Mouse (Mus musculus): ENCODE measurements around the gene Osgepl1. TPM values are rescaled to one million over a fixed set of nuclear protein-coding genes. Genes with fewer than 3 reads are reported as not detected.
A peak's percentile ranks its signal among the peaks of the same experiment; 100 is the strongest.
"Not testable (repeated sequence)": the region's sequence is repeated elsewhere in the genome, so short reads cannot be mapped to it uniquely, and the experiment has no call there.

Gene Osgepl1
- total RNA-seq (2021) = 10 to 100 TPM; 15.2 to 17.2 TPM

DNA sequence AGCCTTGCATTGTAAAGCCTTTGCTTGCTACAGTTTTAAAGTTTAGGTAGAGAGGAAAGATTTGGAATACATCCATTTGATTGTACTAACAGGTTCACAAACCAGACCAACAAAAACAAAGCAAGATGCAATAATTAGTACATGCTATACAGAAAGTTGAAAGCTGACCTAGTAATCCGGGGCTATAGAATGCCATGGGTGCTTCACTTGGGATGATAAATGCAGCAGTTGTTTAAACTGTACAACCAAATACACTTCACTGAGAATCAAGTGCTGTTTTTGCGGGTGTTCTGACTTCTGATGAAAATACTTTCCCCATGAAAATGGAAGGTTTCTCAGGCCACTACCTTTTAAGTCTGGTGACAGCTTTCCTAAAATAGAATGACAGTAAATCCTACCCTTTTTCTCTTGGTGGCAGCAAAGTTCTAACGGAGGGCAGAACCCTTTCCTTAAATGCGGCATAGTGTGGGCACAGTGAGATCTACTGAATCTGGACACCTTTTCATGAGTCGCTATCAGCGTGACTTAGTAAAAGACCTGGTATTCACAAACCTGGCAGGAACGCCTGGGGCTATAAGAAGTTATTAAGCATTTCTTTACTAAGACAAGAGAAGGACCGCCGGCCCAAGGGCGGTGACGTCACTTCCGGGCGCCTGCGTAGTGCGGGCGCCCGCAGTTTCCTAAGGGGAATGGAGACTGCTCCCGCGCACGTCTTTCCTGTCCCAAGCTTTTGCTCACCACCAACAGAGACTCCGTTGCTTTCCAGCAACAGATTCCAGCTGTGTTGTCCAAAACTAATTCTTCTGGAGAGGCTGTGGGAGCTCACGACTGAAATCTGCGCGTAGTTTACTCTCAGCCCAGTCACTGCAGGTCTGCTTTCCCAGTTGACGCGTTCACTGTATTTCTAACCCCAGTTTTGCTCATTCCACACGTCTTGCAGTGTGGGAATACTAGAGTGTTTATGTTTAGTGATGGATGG lies at the start of gene Osgepl1:
Osgepl1 (plus strand) TSS at position 636 of the 979 bp plus-strand sequence.
- intact Hi-C loops (cut with DNase I) = no loop called here
- DNase-seq = peak; percentile 88

DNA sequence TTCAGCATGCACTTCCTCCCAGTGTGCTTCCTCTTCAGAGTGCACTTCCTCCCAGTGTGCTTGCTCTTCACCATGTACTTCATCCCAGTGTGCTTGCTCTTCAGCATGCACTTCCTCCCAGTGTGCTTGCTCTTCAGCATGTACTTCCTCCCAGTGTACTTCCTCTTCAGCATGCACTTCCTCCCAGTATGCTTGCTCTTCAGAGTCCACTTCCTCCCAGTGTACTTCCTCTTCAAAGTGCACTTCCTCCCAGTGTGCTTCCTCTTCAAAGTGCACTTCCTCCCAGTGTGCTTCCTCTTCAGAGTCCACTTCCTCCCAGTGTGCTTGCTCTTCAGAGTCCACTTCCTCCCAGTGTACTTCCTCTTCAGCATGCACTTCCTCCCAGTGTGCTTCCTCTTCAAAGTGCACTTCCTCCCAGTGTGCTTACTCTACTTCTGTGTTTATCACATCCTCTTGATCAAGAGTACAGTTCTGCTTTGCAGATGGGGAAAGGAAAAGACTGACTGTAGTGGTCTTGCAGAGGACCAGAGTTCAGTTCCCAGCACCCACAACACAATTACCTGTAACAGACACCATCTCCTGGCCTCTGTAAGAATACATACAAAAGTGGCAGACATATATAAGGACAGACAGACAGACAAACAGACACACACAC lies 48.3 kb upstream of the Osgepl1 start:
- DNase-seq; intact Hi-C loops (cut with DNase I): not testable (repeated sequence)

GRCm38 (mm10) chr1:53269901-53270300 lies 43.5 kb upstream of the Osgepl1 start:
- intact Hi-C loops (cut with DNase I) = loop anchor here (5.0 to 10.0 kb wide), 3 partner anchors 218 to 975 kb away; no protein-coding TSS in a partner anchor
- no peak for DNase-seq

GRCm38 (mm10) chr1:53272646-53273045 lies 40.8 kb upstream of the Osgepl1 start:
- peak; percentile 45 for DNase-seq
- intact Hi-C loops (cut with DNase I) = loop anchor here (5.0 to 10.0 kb wide), 3 partner anchors 220 to 978 kb away; no protein-coding TSS in a partner anchor

DNA sequence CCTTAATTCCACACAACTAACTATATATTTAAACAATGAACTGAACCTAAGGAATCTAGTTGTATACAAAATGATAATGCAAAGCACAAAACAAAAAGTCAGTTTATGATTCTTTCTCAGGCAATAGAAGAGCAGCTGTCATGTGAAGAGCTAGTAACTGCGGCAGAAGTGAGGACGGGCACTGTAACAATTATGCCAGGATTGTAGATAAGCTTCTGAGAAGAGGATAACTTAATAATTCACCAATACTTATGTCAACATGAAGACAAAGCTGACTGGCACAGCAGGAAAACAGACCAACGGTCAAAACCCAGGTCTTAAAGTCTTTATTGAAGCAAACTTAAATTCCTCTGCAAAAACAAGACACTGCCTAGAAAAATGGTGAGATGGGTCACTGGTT lies 22.2 kb upstream of the Osgepl1 start:
- no peak for DNase-seq
- intact Hi-C loops (cut with DNase I) = no loop called here

DNA sequence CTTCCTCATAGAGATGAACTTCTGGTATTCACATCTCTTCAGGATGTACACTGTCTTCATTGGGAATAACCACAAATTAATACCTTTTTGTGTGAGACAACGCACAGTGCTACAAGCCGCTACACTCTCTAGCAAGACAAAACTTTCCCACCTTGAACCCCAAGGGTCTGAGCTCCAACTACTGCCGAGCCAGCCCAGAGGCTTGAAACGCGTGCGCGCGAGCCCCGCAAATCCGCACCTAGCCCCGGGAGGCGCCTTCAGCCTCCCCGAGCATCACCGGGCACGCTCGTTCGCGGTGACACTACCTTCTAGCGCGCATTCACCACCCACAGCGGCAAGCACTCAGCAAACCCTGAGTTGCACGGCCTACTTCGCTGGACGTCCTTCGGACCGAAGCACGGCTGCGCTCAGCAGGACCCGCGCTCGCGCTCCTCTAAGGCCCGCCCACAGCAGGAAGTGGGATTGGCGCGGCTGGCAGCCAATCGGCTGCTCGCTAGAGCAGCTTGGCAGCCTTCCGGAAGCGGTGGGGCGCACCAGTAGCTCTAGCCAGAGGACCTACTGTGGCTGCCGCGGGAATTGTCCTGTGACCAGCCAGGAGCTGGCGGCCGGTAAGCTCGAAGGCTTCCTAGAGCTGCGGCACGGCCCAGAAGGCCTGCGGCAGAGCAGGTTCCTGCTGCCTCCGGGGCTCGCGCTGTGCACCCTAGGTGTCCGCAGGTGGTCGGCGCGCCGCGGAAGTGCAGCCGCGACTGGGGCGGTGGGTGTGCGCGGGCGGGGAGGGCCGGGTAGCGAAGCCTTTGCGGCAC lies 16.6 kb upstream of the Osgepl1 start, which contains the start of the genes Pms1, Ormdl1 and Gm28778:
Pms1 (minus strand) TSS at position 438 of the 803 bp plus-strand sequence.
Ormdl1 (plus strand) TSS at position 515 of the 803 bp plus-strand sequence.
Gm28778 (plus strand) TSS at position 531 of the 803 bp plus-strand sequence.
- intact Hi-C loops (cut with DNase I) = no loop called here
- DNase-seq = peak; percentile 95

- intact Hi-C loops (cut with DNase I) = no loop called here
- DNase-seq = no peak
Observed at GRCm38 (mm10) chr1:53300506-53300905, 12.9 kb upstream of the Osgepl1 start.

DNA sequence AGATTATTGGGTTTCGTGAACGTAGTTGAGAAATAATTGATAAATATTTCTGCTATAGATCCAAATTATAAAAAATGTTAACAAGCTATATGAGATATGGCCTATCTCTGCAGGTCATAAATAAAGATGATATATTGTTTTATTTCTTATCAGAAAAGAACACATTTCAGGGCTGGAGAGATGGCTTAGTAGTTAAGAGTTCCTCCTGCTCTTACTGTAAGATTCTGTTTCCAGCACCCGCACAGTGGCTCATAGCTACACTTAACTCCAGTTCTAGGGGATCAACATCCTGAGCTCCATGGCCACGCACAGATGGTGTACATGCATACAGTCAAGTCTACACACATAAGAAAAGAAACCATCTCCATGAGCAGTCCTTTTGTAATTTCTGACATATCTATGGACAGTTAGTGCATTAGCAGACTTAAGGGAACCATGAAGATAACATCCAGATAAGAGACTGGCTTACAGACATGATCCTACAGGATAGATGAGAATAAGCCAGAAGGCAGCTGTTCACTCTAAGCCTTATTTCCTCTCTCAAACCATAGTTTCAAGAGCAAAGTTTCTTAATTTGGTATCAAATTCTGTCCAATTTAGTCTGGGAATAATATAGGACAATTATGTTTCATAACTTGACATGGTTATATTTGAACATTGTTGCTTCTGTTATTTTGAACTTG lies 8.4 kb downstream of the Osgepl1 start:
- intact Hi-C loops (cut with DNase I) = no loop called here

DNA sequence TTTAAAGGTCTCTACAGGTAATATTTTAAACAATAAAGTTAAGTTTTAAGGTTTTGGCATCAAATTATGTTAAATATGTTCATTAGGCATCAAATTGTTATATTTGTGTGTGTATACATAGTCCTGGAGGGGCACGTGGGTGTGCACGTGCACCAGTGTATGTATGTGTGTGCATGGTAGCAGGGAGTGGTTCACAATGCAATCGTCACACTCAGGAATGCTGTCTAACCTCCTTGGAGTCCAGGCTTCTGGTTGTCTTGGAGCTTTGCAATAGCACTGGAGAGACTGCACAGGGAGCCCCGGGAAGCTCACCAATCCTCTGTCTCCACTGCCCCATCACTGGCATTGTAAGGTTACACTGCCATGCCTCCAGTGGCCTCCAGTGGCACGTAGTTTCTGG lies 9.8 kb downstream of the Osgepl1 start:
- DNase-seq = no peak
- intact Hi-C loops (cut with DNase I) = no loop called here

More for the DNA sequence above, 8.4 kb downstream of the Osgepl1 start:
- DNase-seq = no peak

GRCm38 (mm10) chr1:53324277-53324676 lies 10.9 kb downstream of the Osgepl1 start:
- intact Hi-C loops (cut with DNase I) = no loop called here
- no peak for DNase-seq

- intact Hi-C loops (cut with DNase I) = no loop called here
- DNase-seq = no peak
Observed at GRCm38 (mm10) chr1:53324827-53325494, 11.5 kb downstream of the Osgepl1 start.

DNA sequence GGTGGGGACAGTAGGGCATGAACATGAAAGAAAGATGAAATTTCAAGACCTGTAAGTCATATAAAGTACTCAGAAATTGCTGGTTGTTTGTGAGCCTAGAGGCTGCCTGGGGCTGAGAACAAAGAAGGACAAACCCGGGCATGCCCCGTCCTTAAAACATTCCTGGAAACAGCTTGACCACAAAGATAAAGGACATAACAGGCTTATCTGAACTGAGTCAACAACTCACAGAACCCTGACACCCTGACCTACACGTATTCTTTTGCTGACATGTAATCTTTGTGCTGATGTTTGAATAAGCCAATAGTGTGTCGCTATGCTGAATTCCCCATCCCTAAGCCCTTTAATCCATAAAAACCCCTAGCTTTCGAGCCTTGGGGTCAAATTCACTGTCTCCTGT lies 20.1 kb downstream of the Osgepl1 start:
- DNase-seq; intact Hi-C loops (cut with DNase I): not testable (repeated sequence)

DNA sequence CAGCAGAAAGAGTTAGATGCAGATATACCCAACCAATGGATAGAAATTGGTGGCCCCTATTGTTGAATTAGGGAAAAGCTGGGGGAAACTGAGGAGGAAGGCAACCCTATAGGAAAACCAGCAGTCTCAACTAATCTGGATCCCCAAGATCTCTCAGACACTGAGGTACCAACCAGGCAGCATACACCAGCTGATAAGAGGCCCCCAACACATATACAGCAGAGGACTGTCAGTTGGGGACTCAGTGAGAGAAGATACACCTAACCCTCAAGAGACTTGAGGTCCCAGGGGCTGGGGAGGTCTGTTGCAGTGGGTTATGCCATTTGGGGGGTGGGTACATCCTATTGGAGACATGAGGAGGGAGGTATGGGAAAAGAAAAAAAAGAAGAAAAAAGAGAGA lies 22.0 kb downstream of the Osgepl1 start:
- no peak for DNase-seq
- intact Hi-C loops (cut with DNase I) = no loop called here

DNA sequence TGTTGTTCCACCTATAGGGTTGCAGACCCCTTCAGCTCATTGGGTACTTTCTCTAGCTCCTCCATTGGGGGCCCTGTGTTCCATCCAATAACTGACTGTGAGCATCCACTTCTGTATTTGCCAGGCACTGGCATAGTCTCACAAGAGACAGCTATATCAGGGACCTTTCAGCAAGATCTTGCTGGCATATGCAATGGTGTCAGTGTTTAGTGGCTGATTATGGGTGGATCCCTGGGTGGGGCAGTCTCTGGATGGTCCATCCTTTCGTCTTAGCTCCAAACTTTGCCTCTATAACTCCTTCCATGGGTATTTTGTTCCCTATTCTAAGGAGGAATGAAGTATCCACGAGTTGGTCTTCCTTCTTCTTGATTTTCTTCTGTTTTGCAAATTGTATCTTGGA lies 24.0 kb downstream of the Osgepl1 start:
- DNase-seq; intact Hi-C loops (cut with DNase I): not testable (repeated sequence)

GRCm38 (mm10) chr1:53341071-53341470 lies 27.6 kb downstream of the Osgepl1 start:
- no peak for DNase-seq
- intact Hi-C loops (cut with DNase I) = no loop called here

GRCm38 (mm10) chr1:53352327-53353261 lies 39.2 kb downstream of the Osgepl1 start, which contains the start of the genes Asdurf, Gm28551 and Asnsd1:
Gene Asdurf (minus strand): TSS chr1:53352619.
Gene Gm28551 (minus strand): TSS chr1:53352667.
Gene Asnsd1 (minus strand): TSS chr1:53352752.
- peak; percentile 96 for DNase-seq
- intact Hi-C loops (cut with DNase I) = no loop called here

DNA sequence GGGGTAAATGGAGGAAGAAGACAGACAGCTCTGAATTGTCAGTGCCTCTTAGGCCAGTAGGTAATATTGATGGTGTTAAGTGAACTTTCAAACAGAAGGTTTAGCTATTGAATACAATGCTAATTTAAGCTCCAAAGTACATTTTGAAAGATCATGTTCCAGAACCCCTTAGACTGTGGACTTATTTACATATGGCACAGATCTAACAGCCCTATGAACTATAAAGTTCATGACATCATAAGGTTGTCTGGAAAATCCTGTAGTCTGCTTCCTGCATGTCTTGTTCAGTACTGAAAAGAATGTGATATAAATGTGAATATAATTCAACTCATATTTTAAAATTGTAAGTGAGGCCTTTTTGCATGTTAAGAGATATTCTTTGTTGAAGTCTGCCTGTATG lies 45.6 kb downstream of the Osgepl1 start:
- intact Hi-C loops (cut with DNase I) = no loop called here
- DNase-seq = no peak
